Mouse (Mus musculus): Measurements from ENCODE around the gene Tsacc.

- TF ChIP-seq CTCF (IDR thresholded peaks at IDR 0.05; ENCODE audit: low read depth) (no peak), EP300 (optimal IDR thresholded peaks at IDR 0.05) (no peak)
Measured at GRCm38 (mm10) chr3:88255950-88256349, 40.8 kb downstream of the Tsacc start.

Data from stomach, postnatal 0 days (tissue).